Comparison of ENCODE assay signal across 16 mouse cellular contexts in the genomic region with DNA sequence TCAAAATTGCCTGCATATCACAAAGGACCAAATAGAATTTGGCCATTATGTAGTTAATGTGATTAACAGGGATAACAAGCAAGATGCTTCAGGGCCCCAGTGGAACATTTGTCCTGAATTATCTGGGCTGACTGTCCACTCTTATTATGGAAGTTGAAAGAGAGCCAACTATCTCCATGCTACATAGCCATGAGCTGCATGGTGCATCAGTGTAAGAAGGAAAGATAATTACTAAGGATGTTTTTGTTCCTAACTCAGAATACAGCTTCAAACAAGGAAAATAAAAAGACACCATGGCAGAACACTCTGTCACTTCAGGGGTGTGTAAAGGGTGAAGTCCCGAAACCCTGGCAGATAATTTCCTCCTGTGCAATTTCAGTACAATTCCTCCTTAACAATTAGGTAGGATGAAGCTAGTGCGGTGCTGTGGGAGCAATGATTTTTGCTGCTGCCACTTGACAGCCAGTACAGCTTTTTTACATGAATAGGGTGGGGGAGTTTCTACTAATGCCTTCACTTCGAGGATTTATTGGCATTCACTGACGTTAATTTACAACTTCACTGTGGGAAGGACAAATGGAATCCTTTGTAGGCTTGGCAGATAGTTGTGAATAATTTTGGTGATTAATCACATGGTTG.
DNase-seq lines count a peak whose midpoint lies in the region; ATAC-seq and TF ChIP-seq lines count a peak whose summit lies in the region.
"Had no signal": no experiment of that assay in that cellular context is flagged by ENCODE, and none has a peak within 500 bp of the region (broad histone marks: within the 10 kb centered on the region; RNA-seq: fewer than 3 reads in every experiment).

No protein-coding gene starts in this region.

- no peaks in the 10 kb centered on the region for H3K9me3 ChIP-seq in forebrain, embryonic 15.5 days
- H3K9me3 ChIP-seq in forebrain, embryonic 11.5 days (ENCODE audit: control insufficient read depth, low read length), result no peaks in the 10 kb centered on the region
- H3K9me3 ChIP-seq in forebrain, postnatal 0 days (ENCODE audit: low read length), result no peaks in the 10 kb centered on the region
- H3K9me3 ChIP-seq in neural tube, embryonic 13.5 days, result no peaks in the 10 kb centered on the region
- H3K9me3 ChIP-seq: embryonic facial prominence, embryonic 12.5 days; limb, embryonic 12.5 days; liver, embryonic 15.5 days had no signal

- H3K4me2 ChIP-seq in forebrain, embryonic 15.5 days (replicated peaks), result no peak overlapping the region
- H3K4me2 ChIP-seq in forebrain, embryonic 11.5 days (ENCODE audit: low read depth, low read length, severe bottlenecking), result no peak overlapping the region
- no peak overlapping the region for H3K4me2 ChIP-seq in forebrain, postnatal 0 days (ENCODE audit: low read depth)
- no peak overlapping the region for H3K4me2 ChIP-seq in neural tube, embryonic 13.5 days
- H3K4me2 ChIP-seq: embryonic facial prominence, embryonic 12.5 days; limb, embryonic 12.5 days; liver, embryonic 15.5 days had no signal

- no peaks in the 10 kb centered on the region for H3K36me3 ChIP-seq in forebrain, embryonic 15.5 days
- no peaks in the 10 kb centered on the region for H3K36me3 ChIP-seq in forebrain, embryonic 11.5 days (ENCODE audit: control insufficient read depth, insufficient read depth, low read length)
- no peaks in the 10 kb centered on the region for H3K36me3 ChIP-seq in forebrain, postnatal 0 days (ENCODE audit: insufficient read depth)
- H3K36me3 ChIP-seq in neural tube, embryonic 13.5 days, result no peaks in the 10 kb centered on the region
- H3K36me3 ChIP-seq: embryonic facial prominence, embryonic 12.5 days; limb, embryonic 12.5 days; liver, embryonic 15.5 days had no signal

- H3K27ac ChIP-seq in forebrain, embryonic 15.5 days (replicated peaks), result no peak overlapping the region
- no peak overlapping the region for H3K27ac ChIP-seq in forebrain, embryonic 11.5 days (ENCODE audit: low read depth, low read length)
- H3K27ac ChIP-seq in forebrain, postnatal 0 days (ENCODE audit: low read depth, low read length), result 0 out of 2 replicates have a peak overlapping the region, but pooled peaks have one; percentile 21
- no peak overlapping the region for H3K27ac ChIP-seq in neural tube, embryonic 13.5 days (replicated peaks)
- H3K27ac ChIP-seq: embryonic facial prominence, embryonic 12.5 days; limb, embryonic 12.5 days; liver, embryonic 15.5 days had no signal

- no peak for DNase-seq in forebrain, embryonic 11.5 days (ENCODE audit: low spot score)
- DNase-seq in brain, adult 2 months (ENCODE audit: low read depth, low spot score), result peak; percentile 40
- no peak for DNase-seq in forebrain, postnatal 0 days
- DNase-seq in ovary, postnatal 10 days (ENCODE audit: low spot score), result no peak
- no peak for DNase-seq in adrenal gland, adult 8-10 months
- DNase-seq: adrenal gland, postnatal 36 days; cerebellum, adult 11-12 months; heart, postnatal 36 days; kidney, adult 11 months; layer of hippocampus, postnatal 36 days; lung, postnatal 14 days had no signal

- 18% methylated on average over 4 of the region's 4 CpGs for WGBS in forebrain, embryonic 15.5 days
- WGBS in forebrain, embryonic 11.5 days, result 63% methylated on average over 4 of the region's 4 CpGs
- 19% methylated on average over 4 of the region's 4 CpGs for WGBS in forebrain, postnatal 0 days
- WGBS in neural tube, embryonic 13.5 days, result 6% methylated on average over 4 of the region's 4 CpGs

- peaks cover 7% of the 10 kb centered on the region; the same call in 1 of the 2 replicates for H3K4me1 ChIP-seq in forebrain, embryonic 15.5 days
- H3K4me1 ChIP-seq in forebrain, embryonic 11.5 days (replicated peaks; ENCODE audit: control insufficient read depth, insufficient read depth, low read length), result no peaks in the 10 kb centered on the region
- H3K4me1 ChIP-seq in forebrain, postnatal 0 days (ENCODE audit: insufficient read depth), result peaks cover 5% of the 10 kb centered on the region; the same call in 1 of the 2 replicates
- peaks cover 10% of the 10 kb centered on the region for H3K4me1 ChIP-seq in neural tube, embryonic 13.5 days (replicated peaks)
- H3K4me1 ChIP-seq: embryonic facial prominence, embryonic 12.5 days; limb, embryonic 12.5 days; liver, embryonic 15.5 days had no signal

- no peak for TF ChIP-seq CTCF in forebrain, postnatal 0 days (IDR thresholded peaks at IDR 0.05; ENCODE audit: low read depth)

- H3K9ac ChIP-seq in forebrain, embryonic 15.5 days (replicated peaks), result no peak overlapping the region
- no peak overlapping the region for H3K9ac ChIP-seq in forebrain, embryonic 11.5 days (ENCODE audit: low read length)
- no peak overlapping the region for H3K9ac ChIP-seq in forebrain, postnatal 0 days
- no peak overlapping the region for H3K9ac ChIP-seq in neural tube, embryonic 13.5 days
- H3K9ac ChIP-seq: embryonic facial prominence, embryonic 12.5 days; limb, embryonic 12.5 days; liver, embryonic 15.5 days had no signal

- H3K27me3 ChIP-seq in forebrain, embryonic 15.5 days, result no peaks in the 10 kb centered on the region
- no peaks in the 10 kb centered on the region for H3K27me3 ChIP-seq in forebrain, embryonic 11.5 days (ENCODE audit: control insufficient read depth, insufficient read depth, low read length)
- no peaks in the 10 kb centered on the region for H3K27me3 ChIP-seq in forebrain, postnatal 0 days (ENCODE audit: insufficient read depth, low read length)
- H3K27me3 ChIP-seq in neural tube, embryonic 13.5 days, result no peaks in the 10 kb centered on the region
- H3K27me3 ChIP-seq: embryonic facial prominence, embryonic 12.5 days; limb, embryonic 12.5 days; liver, embryonic 15.5 days had no signal

- no peak overlapping the region for H3K4me3 ChIP-seq in forebrain, embryonic 15.5 days
- H3K4me3 ChIP-seq in forebrain, embryonic 11.5 days (ENCODE audit: low read depth, low read length), result no peak overlapping the region
- no peak overlapping the region for H3K4me3 ChIP-seq in forebrain, postnatal 0 days (ENCODE audit: low read depth, low read length)
- no peak overlapping the region for H3K4me3 ChIP-seq in neural tube, embryonic 13.5 days
- H3K4me3 ChIP-seq: embryonic facial prominence, embryonic 12.5 days; limb, embryonic 12.5 days; liver, embryonic 15.5 days had no signal

- ATAC-seq in forebrain, embryonic 15.5 days (replicated peaks), result 0 out of 2 replicates have a peak, but pooled peaks have one; percentile 48
- ATAC-seq in forebrain, embryonic 11.5 days (replicated peaks; ENCODE audit: low FRiP score), result no peak
- ATAC-seq in forebrain, postnatal 0 days, result peak; percentile 38; the same call in 1 of the 2 replicates
- ATAC-seq in neural tube, embryonic 13.5 days (ENCODE audit: low read depth), result peak; percentile 71
